Mouse (Mus musculus) kidney, embryonic 15.5 days (tissue): ENCODE data around the gene Cmtm8. TPM values are rescaled to one million over a fixed set of nuclear protein-coding genes. Genes with fewer than 3 reads are reported as not detected.
A peak's percentile ranks its signal among the peaks of the same experiment; 100 is the strongest.

ENCODE experiments used
- ATAC-seq: fragments of 200-750 bp; cut with Nextera tagmentation; replicated peaks from 2 replicates; pipeline ENCODE4 v1.8.0; 2017; ENCODE audit warnings: moderate TSS enrichment; ENCODE audit not compliant: low FRiP score
- H3K27ac ChIP-seq: fragments of 300-500 bp; sonication (generic); 2 replicates; pipeline ENCODE4 v1.5.1; 2015; ENCODE audit warnings: mild to moderate bottlenecking, inconsistent platforms
- H3K27me3 ChIP-seq: fragments of 300-500 bp; sonication (generic); 2 replicates; pipeline ENCODE4 v1.6.1; 2015; ENCODE audit warnings: inconsistent platforms
- H3K36me3 ChIP-seq: fragments of 300-500 bp; sonication (generic); 2 replicates; pipeline ENCODE4 v1.6.1; 2015; ENCODE audit warnings: inconsistent platforms
- H3K4me1 ChIP-seq: fragments of 300-500 bp; sonication (generic); 2 replicates; pipeline ENCODE4 v1.6.1; 2015; ENCODE audit warnings: inconsistent platforms
- H3K4me2 ChIP-seq: fragments of 300-500 bp; sonication (generic); 2 replicates; pipeline ENCODE4 v1.6.1; 2015; ENCODE audit warnings: moderate library complexity, mild to moderate bottlenecking, inconsistent platforms
- H3K4me3 ChIP-seq: fragments of 300-500 bp; sonication (generic); replicated peaks from 2 replicates; pipeline ENCODE4 v1.5.1; 2015; ENCODE audit warnings: mild to moderate bottlenecking, inconsistent platforms
- H3K9ac ChIP-seq: fragments of 300-500 bp; sonication (generic); 2 replicates; pipeline ENCODE4 v1.6.1; 2015; ENCODE audit warnings: mild to moderate bottlenecking, inconsistent platforms
- H3K9me3 ChIP-seq: fragments of 300-500 bp; sonication (generic); replicated peaks from 2 replicates; pipeline ENCODE4 v1.6.1; 2016; ENCODE audit warnings: inconsistent platforms
- WGBS: fragments of 180-500 bp; shearing (Covaris S2); methylation state at CpG from one replicate; pipeline ENCODE4 v1.1.7; 2015; ENCODE audit warnings: mixed read lengths; 5-methylcytosine and 5-hydroxymethylcytosine counted together
- polyA plus RNA-seq: library from polyadenylated mRNA; unstranded; fragments of >200 nt; fragmentation: Nextera tagmentation; extraction: Ambion mirVana; gene quantifications from 2 replicates; pipeline ENCODE4 v1.2.1, GENCODE M21; 2015

Gene Cmtm8
- polyA plus RNA-seq, 1 experiment from 2014 or later: 38.8 TPM

DNA sequence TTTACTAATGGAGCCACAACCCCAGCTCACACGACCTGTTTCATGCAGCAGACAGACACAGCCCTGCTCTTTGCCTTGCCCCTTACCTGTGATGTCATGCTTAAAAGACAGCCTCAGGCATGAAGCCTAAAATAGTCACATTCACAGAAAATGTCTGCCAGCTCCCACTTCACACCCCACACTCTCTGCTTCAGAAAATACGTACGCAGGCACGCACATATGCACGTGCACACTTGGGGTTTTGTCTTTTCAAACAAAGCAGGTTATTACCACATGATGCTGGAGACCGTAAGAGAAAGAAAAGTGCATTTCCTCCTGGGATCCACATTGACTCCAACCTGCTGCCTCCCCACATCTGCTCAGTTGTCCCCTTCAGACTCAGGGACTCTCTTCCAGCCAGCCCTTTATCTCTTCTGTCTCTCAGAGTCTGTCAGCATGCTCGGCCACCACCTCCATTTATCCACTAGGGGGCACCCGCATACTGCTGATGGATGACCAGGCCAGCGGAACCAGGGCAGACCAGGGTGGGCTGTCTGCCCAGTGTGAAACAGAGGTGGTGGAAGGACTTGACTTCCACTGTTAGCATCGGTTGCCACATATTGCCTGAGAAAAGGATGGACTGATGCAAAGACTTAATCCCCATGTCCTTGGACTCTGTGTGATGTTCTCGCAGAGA, 46.5 kb downstream of the Cmtm8 start:
- Histone ChIP-seq H3K9me3 (no peaks in the 10 kb centered on the region), H3K4me2 (no peak overlapping the region), H3K4me1 (peaks cover 22% of the 10 kb centered on the region), H3K27ac (no peak overlapping the region), H3K27me3 (no peaks in the 10 kb centered on the region), H3K36me3 (no peaks in the 10 kb centered on the region), H3K9ac (no peak overlapping the region), H3K4me3 (no peak overlapping the region)
- WGBS: 57% methylated on average over 11 of the region's 11 CpGs
- peak; percentile 81 for ATAC-seq

DNA sequence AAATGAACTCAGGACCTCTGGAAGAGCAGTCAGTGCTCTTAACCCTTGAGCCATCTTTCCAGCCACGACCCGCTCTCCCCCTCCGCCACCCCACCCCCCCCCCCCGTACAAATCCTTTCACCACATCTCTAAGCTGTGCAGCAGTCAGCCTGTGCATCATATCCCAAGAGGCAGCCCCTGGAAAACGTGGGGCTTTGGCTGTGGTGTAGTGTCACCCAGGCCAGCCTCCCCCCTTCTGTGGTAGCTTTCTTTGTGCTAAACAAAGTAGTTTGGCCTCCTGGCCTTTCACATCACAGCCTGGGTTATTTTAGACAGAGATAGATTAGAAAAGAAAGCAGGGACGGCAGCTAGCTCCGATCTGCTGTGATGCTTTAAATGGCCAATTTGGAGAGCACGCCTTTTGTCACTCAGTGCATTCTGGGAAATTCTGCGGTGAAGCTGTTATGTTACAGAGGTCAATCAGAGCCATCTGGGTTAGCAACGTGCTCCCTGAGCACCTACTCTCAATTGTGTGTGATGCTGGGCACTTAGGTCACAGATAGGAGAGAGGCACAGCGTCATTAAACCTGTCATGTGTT, 47.4 kb downstream of the Cmtm8 start:
- H3K27ac ChIP-seq: no peak overlapping the region
- ATAC-seq: no peak
- 50% methylated on average over 11 of the region's 11 CpGs for WGBS
- H3K9me3 ChIP-seq: no peaks in the 10 kb centered on the region
- H3K9ac ChIP-seq: no peak overlapping the region
- H3K4me3 ChIP-seq: no peak overlapping the region
- H3K4me1 ChIP-seq: peaks cover 27% of the 10 kb centered on the region
- H3K36me3 ChIP-seq: no peaks in the 10 kb centered on the region
- H3K27me3 ChIP-seq: no peaks in the 10 kb centered on the region
- H3K4me2 ChIP-seq: no peak overlapping the region

DNA sequence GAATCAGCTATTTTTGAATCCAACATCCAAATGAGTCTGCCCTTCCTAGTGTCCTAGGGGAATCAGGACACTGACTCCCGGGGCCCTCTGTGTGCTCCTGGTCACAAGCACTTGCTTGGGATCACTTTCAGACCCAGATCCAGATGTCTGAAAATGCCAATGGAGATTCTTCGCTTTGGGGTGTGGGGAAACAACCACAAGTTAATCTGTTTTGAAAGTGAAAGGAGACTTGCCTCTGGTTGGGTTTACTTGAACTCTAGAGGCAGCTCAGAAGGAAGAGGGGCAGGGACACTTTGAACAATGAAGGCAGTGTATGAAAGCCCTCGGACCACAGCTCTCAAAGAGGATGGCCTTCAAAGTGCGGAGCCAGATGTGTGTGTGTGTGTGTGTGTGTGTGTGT, 49.5 kb downstream of the Cmtm8 start:
- WGBS: 81% methylated on average over 4 of the region's 4 CpGs
- Histone ChIP-seq H3K27ac (no peak overlapping the region), H3K4me1 (peaks cover 21% of the 10 kb centered on the region), H3K27me3 (no peaks in the 10 kb centered on the region), H3K9me3 (no peaks in the 10 kb centered on the region), H3K4me2 (no peak overlapping the region), H3K36me3 (no peaks in the 10 kb centered on the region), H3K4me3 (no peak overlapping the region), H3K9ac (no peak overlapping the region)
- no peak for ATAC-seq

DNA sequence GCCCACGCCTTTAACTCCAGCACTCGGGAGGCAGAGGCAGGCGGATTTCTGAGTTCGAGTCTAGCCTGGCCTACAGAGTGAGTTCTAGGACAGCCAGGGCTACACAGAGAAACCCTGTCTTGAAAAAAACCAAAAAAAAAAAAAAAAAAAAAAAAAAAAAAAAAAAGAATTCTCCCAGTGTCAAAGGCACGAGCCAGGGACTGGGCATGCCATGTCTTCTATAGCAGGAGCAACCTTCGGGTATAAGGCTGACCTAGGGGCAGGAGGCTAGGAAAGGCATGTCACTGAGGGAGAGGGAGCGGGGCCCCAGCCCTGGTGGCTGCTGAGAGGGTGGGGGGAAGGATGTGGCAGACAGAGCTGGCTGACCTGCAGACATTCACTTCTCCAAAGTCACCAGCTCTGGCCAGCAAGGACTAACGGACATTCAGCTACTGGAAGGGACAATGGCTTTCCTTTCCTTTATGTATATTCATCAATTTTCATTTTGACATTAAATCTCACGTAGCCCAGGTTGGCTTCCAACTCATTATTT, 50.1 kb downstream of the Cmtm8 start:
- no peak overlapping the region for H3K4me3 ChIP-seq
- H3K27ac ChIP-seq: no peak overlapping the region
- no peaks in the 10 kb centered on the region for H3K27me3 ChIP-seq
- WGBS: 85% methylated on average over 9 of the region's 9 CpGs
- H3K4me1 ChIP-seq: peaks cover 17% of the 10 kb centered on the region
- no peak overlapping the region for H3K4me2 ChIP-seq
- no peak overlapping the region for H3K9ac ChIP-seq
- H3K36me3 ChIP-seq: no peaks in the 10 kb centered on the region
- ATAC-seq: no peak
- H3K9me3 ChIP-seq: no peaks in the 10 kb centered on the region

DNA sequence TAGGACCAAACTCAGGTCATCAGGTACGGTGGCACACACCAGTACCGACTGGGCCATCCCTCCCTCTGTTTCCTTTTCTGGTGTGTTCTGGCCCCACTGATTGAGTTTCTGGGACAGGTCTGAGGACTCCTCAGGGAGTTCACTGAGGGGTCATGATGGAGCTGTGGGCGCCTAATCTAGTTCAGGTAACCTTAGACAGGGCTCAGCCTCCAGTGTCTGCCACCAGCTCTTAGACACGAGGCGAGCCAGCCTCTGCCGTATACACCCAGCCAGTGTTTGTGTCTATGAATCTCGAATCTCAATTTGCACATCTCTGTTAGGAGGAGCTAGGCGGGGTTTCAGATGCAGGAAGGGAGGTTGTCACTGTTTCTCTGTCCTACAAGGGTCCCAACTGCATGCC, 54.0 kb downstream of the Cmtm8 start:
- no peak for ATAC-seq
- WGBS: 72% methylated on average over 8 of the region's 8 CpGs
- no peak overlapping the region for H3K9ac ChIP-seq
- H3K4me1 ChIP-seq: peaks cover 17% of the 10 kb centered on the region
- H3K36me3 ChIP-seq: no peaks in the 10 kb centered on the region
- H3K27ac ChIP-seq: no peak overlapping the region
- H3K4me2 ChIP-seq: no peak overlapping the region
- H3K4me3 ChIP-seq: no peak overlapping the region
- no peaks in the 10 kb centered on the region for H3K27me3 ChIP-seq
- no peaks in the 10 kb centered on the region for H3K9me3 ChIP-seq

DNA sequence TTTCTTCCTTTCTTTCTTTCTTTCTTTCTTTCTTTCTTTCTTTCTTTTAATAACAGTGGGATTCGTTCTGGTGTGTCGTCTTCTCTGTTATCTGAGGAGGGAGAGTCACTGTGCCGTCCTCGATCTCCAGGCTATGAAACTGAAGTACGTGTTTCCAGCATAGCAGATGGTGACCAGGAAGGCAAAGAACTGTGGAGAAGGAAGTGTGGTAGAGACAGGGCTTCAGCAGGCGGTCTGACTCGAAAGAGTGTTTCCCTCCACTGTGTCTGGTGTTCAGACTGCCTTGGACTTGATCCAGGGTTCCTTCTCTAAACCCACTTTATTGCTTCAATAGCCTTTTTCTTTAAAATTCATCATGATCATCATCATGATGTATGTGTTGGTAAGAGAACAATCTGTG, 54.4 kb downstream of the Cmtm8 start:
- H3K9ac ChIP-seq: no peak overlapping the region
- no peak for ATAC-seq

DNA sequence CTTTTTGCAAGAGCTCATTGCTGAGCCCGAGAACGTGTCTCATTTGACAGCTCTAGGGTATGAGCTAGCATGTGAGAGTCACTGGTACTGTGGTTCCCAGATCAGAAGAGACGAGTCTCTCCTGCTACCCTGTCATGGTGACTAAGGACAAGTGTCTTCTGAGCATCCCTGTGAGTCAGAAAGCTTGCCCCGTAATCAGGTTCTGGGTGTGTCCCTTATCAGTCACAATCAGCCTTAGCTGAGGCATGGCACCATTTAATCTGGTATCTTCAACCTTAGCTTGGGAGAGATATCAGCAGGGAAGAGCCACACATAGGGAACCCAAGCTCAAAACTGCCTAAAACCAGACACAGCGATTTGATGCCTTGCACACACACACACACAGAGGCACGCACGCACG, 55.3 kb downstream of the Cmtm8 start:
- 85% methylated on average over 8 of the region's 8 CpGs for WGBS
- H3K4me3 ChIP-seq: no peak overlapping the region
- no peaks in the 10 kb centered on the region for H3K9me3 ChIP-seq
- ATAC-seq: no peak
- no peaks in the 10 kb centered on the region for H3K27me3 ChIP-seq
- H3K27ac ChIP-seq: no peak overlapping the region
- H3K4me1 ChIP-seq: peaks cover 17% of the 10 kb centered on the region
- no peak overlapping the region for H3K9ac ChIP-seq
- H3K4me2 ChIP-seq: no peak overlapping the region
- no peaks in the 10 kb centered on the region for H3K36me3 ChIP-seq

More for the DNA sequence above, 54.4 kb downstream of the Cmtm8 start:
- Histone ChIP-seq H3K27ac (no peak overlapping the region), H3K9me3 (no peaks in the 10 kb centered on the region), H3K36me3 (no peaks in the 10 kb centered on the region), H3K4me1 (peaks cover 17% of the 10 kb centered on the region), H3K4me3 (no peak overlapping the region), H3K4me2 (no peak overlapping the region), H3K27me3 (no peaks in the 10 kb centered on the region)
- 61% methylated on average over 7 of the region's 7 CpGs for WGBS

DNA sequence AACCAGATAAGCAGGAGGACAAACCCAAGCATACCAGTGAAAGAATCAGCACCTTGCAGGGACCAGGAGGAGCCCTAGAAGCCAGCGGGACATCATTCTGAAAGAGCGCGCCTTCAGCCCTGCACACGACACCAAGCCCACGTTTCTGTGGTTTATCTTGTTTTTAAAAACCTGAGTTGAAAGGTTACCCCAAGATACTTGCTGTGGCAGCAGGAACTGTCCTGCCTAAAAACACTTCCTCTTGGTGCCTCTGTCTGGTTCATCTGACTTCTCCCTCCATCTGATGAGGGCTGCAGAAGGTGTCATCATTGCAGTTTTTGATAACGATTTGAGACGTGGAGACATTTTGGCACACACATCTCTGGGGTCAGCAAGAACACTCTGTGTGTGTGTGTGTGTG, 56.2 kb downstream of the Cmtm8 start:
- Histone ChIP-seq H3K27me3 (no peaks in the 10 kb centered on the region), H3K27ac (no peak overlapping the region), H3K4me1 (peaks cover 17% of the 10 kb centered on the region), H3K9ac (no peak overlapping the region), H3K36me3 (no peaks in the 10 kb centered on the region), H3K4me3 (no peak overlapping the region), H3K9me3 (no peaks in the 10 kb centered on the region), H3K4me2 (no peak overlapping the region)
- 87% methylated on average over 7 of the region's 7 CpGs for WGBS
- ATAC-seq: no peak

DNA sequence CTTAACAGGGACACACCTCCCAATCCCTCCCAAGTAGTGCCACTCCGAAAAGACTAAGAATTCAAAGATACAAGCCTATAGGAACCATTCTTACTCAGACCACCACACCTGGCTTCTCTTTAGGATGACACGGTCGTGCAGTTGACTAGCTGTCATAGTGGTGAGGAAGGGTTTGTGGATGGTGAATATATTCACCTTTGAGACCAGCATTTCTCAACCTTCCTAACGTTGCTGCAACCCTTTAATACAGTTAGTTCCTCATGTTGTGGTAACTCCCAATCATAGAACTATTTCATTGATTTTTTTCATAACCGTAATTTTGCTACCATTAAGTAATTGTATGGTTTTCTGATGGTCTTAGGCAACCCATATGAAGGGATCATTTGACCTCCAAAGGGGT, 56.8 kb downstream of the Cmtm8 start:
- 93% methylated on average over 5 of the region's 5 CpGs for WGBS
- no peak for ATAC-seq
- no peaks in the 10 kb centered on the region for H3K9me3 ChIP-seq
- H3K27me3 ChIP-seq: no peaks in the 10 kb centered on the region
- peaks cover 19% of the 10 kb centered on the region for H3K4me1 ChIP-seq
- no peak overlapping the region for H3K9ac ChIP-seq
- no peak overlapping the region for H3K4me3 ChIP-seq
- no peak overlapping the region for H3K27ac ChIP-seq
- H3K4me2 ChIP-seq: no peak overlapping the region
- no peaks in the 10 kb centered on the region for H3K36me3 ChIP-seq

DNA sequence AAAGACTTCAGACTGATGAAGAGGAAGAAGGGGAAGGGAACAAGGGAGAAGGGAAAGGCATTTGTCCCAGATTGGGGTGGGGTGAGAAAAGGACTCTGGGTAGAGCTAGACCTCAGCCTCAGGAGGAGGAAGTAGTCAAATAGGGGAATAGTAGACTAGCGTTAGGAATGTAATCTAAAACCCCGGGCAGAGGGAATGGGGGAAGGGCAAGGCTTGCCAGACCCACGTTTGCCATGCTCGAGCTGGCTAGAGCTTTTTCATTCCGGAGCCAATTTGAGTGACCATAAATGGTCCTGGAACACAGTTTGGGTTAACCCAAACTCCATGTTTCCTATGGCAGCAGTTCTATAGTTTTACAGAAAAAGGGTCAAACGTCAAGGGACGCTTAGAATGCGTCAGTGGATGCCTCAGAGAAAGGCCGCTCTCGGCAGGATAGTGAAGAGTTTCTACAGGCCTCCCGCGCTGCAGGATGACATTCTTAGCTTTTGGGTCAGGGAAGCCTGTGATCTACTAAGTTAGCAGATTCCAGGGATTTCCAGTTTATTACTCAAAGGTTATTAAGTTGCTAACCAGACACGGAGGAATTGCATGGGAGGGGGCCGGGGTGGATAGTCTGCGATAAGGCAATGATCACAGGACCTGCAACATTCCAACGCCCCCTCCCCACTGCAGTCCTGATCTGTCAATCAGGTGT, 58.4 kb downstream of the Cmtm8 start:
- Histone ChIP-seq H3K27me3 (no peaks in the 10 kb centered on the region), H3K9me3 (no peaks in the 10 kb centered on the region), H3K36me3 (no peaks in the 10 kb centered on the region), H3K4me2 (peak overlapping the region; percentile 30; the same call in 1 of the 2 replicates), H3K4me3 (no peak overlapping the region), H3K27ac (0 out of 2 replicates have a peak overlapping the region, but pooled peaks have one; percentile 10), H3K9ac (no peak overlapping the region), H3K4me1 (peaks cover 29% of the 10 kb centered on the region)
- WGBS: 14% methylated on average over 16 of the region's 16 CpGs
- ATAC-seq: no peak

DNA sequence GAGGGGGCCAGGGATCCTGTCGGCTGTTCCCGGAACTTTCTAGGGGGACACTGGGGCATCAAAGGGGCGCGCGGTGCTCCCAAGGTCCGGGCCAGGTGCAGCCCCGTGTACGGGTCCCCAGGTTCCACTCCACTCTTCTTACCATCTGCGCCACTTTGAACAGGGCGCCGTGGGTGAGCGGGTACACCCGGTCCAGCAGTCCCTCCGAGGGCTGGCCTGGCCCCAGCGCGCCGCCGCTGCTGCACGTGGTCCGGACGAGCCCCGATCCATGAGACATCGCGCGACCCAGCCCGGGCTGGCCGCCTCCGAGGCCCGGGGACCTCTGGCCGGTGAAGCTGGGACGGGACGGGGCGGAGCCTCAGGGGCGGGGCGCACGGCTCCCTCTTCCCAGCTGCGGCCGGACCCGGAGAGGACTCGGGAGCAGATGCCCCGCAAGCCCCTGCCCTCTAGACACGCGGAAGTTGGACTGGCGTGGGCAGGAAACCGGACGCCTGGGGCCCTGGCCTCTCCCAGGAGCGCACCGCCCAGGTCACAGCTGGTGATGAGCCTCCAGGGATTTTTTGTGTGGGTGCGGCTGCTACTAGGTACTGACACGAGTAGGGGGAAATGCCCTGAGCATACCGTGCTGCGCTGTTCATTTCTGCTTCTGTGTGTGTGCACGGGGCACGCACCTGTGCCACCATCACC, 62.3 kb downstream of the Cmtm8 start, which contains the start of gene Cmtm7:
Gene Cmtm7, minus strand, starts transcription at position 331 of the 687 bp plus-strand sequence.
- Histone ChIP-seq H3K27ac (peak within 1 kb of the TSS; percentile 88), H3K4me1 (peaks cover 51% of the 10 kb centered on the region), H3K9me3 (no peaks in the 10 kb centered on the region), H3K36me3 (no peaks in the 10 kb centered on the region), H3K4me2 (peak within 1 kb of the TSS; percentile 96), H3K9ac (peak within 1 kb of the TSS; percentile 82), H3K4me3 (peak within 1 kb of the TSS; percentile 69), H3K27me3 (no peaks in the 10 kb centered on the region)
- peak; percentile 91 for ATAC-seq
- 1% methylated on average over 54 of the region's 54 CpGs for WGBS
